Mouse (Mus musculus) neural tube, embryonic 12.5 days (tissue): Measurements from ENCODE around the gene Hdac4. TPM values are rescaled to one million over a fixed set of nuclear protein-coding genes. Genes with fewer than 3 reads are reported as not detected.

ENCODE experiments used
- ATAC-seq: fragments of 200-750 bp; cut with Nextera tagmentation; 2 replicates; pipeline ENCODE4 v1.8.0; 2017; ENCODE audit warnings: low read depth, mild to moderate bottlenecking, moderate TSS enrichment, moderate library complexity; ENCODE audit not compliant: low FRiP score
- H3K27ac ChIP-seq: fragments of 300-500 bp; sonication (generic); 2 replicates; pipeline ENCODE4 v1.5.1; 2016
- H3K27me3 ChIP-seq: fragments of 300-500 bp; sonication (generic); replicated peaks from 2 replicates; pipeline ENCODE4 v1.6.1; 2016; ENCODE audit warnings: mild to moderate bottlenecking
- H3K36me3 ChIP-seq: fragments of 300-500 bp; sonication (generic); 2 replicates; pipeline ENCODE4 v1.6.1; 2016; ENCODE audit warnings: mild to moderate bottlenecking
- H3K4me1 ChIP-seq: fragments of 300-500 bp; sonication (generic); 2 replicates; pipeline ENCODE4 v1.6.1; 2016
- H3K4me2 ChIP-seq: fragments of 300-500 bp; sonication (generic); replicated peaks from 2 replicates; pipeline ENCODE4 v1.6.1; 2016; ENCODE audit warnings: mild to moderate bottlenecking
- H3K4me3 ChIP-seq: fragments of 300-500 bp; sonication (generic); 2 replicates; pipeline ENCODE4 v1.5.1; 2016
- H3K9ac ChIP-seq: fragments of 300-500 bp; sonication (generic); 2 replicates; pipeline ENCODE4 v1.6.1; 2016; ENCODE audit warnings: mild to moderate bottlenecking
- H3K9me3 ChIP-seq: fragments of 300-500 bp; sonication (generic); 2 replicates; pipeline ENCODE4 v1.6.1; 2016; ENCODE audit warnings: mild to moderate bottlenecking
- WGBS: fragments of 180-500 bp; shearing (Covaris S2); methylation state at CpG from one replicate; pipeline ENCODE4 v1.1.7; 2016; 5-methylcytosine and 5-hydroxymethylcytosine counted together
- polyA plus RNA-seq: library from polyadenylated mRNA; unstranded; fragments of >200 nt; fragmentation: Nextera tagmentation; extraction: Ambion mirVana; gene quantifications from 2 replicates; pipeline ENCODE4 v1.2.1, GENCODE M21; 2016

The Hdac4 gene
- polyA plus RNA-seq, 1 experiment from 2014 or later: 26.6 TPM

- no peaks in the 10 kb centered on the region for H3K36me3 ChIP-seq
- no peak overlapping the region for H3K27ac ChIP-seq
- whole genome bisulfite sequencing: 79% methylated on average over 1 of the region's 1 CpGs
- no peak for ATAC-seq
- no peak overlapping the region for H3K4me2 ChIP-seq
- H3K4me3 ChIP-seq: no peak overlapping the region
- peaks cover 6% of the 10 kb centered on the region; the same call in 1 of the 2 replicates for H3K4me1 ChIP-seq
- H3K27me3 ChIP-seq: no peaks in the 10 kb centered on the region
- no peak overlapping the region for H3K9ac ChIP-seq
- no peaks in the 10 kb centered on the region for H3K9me3 ChIP-seq
Measured at GRCm38 (mm10) chr1:92045671-92046070, 149.8 kb downstream of the Hdac4 start.

- Histone ChIP-seq H3K4me2 (no peak overlapping the region), H3K36me3 (no peaks in the 10 kb centered on the region), H3K9ac (no peak overlapping the region), H3K4me1 (peaks cover 4% of the 10 kb centered on the region; the same call in 1 of the 2 replicates), H3K4me3 (no peak overlapping the region), H3K27ac (no peak overlapping the region), H3K9me3 (no peaks in the 10 kb centered on the region), H3K27me3 (no peaks in the 10 kb centered on the region)
- ATAC-seq: no peak
- whole genome bisulfite sequencing: 91% methylated on average over 3 of the region's 3 CpGs
Measured at GRCm38 (mm10) chr1:92044868-92045267, 150.6 kb downstream of the Hdac4 start.

GRCm38 (mm10) chr1:92043989-92044388 lies 151.5 kb downstream of the Hdac4 start:
- no peak for ATAC-seq
- no peaks in the 10 kb centered on the region for H3K27me3 ChIP-seq
- no peaks in the 10 kb centered on the region for H3K36me3 ChIP-seq

GRCm38 (mm10) chr1:92042126-92042525 lies 153.4 kb downstream of the Hdac4 start:
- Histone ChIP-seq H3K9ac (no peak overlapping the region), H3K4me1 (peaks cover 4% of the 10 kb centered on the region; the same call in 1 of the 2 replicates), H3K27me3 (no peaks in the 10 kb centered on the region), H3K4me2 (no peak overlapping the region), H3K4me3 (no peak overlapping the region), H3K36me3 (no peaks in the 10 kb centered on the region), H3K9me3 (no peaks in the 10 kb centered on the region), H3K27ac (no peak overlapping the region)
- no peak for ATAC-seq
- WGBS: 34% methylated on average over 3 of the region's 3 CpGs

More at GRCm38 (mm10) chr1:92043989-92044388, 151.5 kb downstream of the Hdac4 start:
- Histone ChIP-seq H3K4me1 (peaks cover 4% of the 10 kb centered on the region; the same call in 1 of the 2 replicates), H3K27ac (no peak overlapping the region), H3K4me2 (no peak overlapping the region), H3K4me3 (no peak overlapping the region), H3K9me3 (no peaks in the 10 kb centered on the region), H3K9ac (no peak overlapping the region)

GRCm38 (mm10) chr1:92041290-92041689 lies 154.2 kb downstream of the Hdac4 start:
- ATAC-seq: no peak
- no peak overlapping the region for H3K9ac ChIP-seq

GRCm38 (mm10) chr1:92038714-92039113 lies 156.8 kb downstream of the Hdac4 start:
- Histone ChIP-seq H3K36me3 (peaks cover 3% of the 10 kb centered on the region; the same call in 1 of the 2 replicates), H3K4me1 (peaks cover 11% of the 10 kb centered on the region), H3K9me3 (no peaks in the 10 kb centered on the region), H3K9ac (no peak overlapping the region), H3K4me2 (no peak overlapping the region), H3K27ac (no peak overlapping the region), H3K27me3 (no peaks in the 10 kb centered on the region), H3K4me3 (no peak overlapping the region)
- ATAC-seq: no peak
- 75% methylated on average over 1 of the region's 1 CpGs for WGBS

More at GRCm38 (mm10) chr1:92041290-92041689, 154.2 kb downstream of the Hdac4 start:
- Histone ChIP-seq H3K9me3 (no peaks in the 10 kb centered on the region), H3K36me3 (no peaks in the 10 kb centered on the region), H3K27ac (no peak overlapping the region), H3K4me3 (no peak overlapping the region), H3K4me1 (peaks cover 4% of the 10 kb centered on the region; the same call in 1 of the 2 replicates), H3K27me3 (no peaks in the 10 kb centered on the region), H3K4me2 (no peak overlapping the region)
- 33% methylated on average over 3 of the region's 3 CpGs for WGBS

GRCm38 (mm10) chr1:92037039-92037438 lies 158.5 kb downstream of the Hdac4 start:
- no peak for ATAC-seq
- Histone ChIP-seq H3K9ac (no peak overlapping the region), H3K27me3 (no peaks in the 10 kb centered on the region), H3K4me1 (peaks cover 7% of the 10 kb centered on the region), H3K9me3 (no peaks in the 10 kb centered on the region), H3K4me2 (no peak overlapping the region), H3K27ac (no peak overlapping the region), H3K4me3 (no peak overlapping the region), H3K36me3 (peaks cover 3% of the 10 kb centered on the region; the same call in 1 of the 2 replicates)
- 94% methylated on average over 7 of the region's 7 CpGs for WGBS

- peaks cover 3% of the 10 kb centered on the region; the same call in 1 of the 2 replicates for H3K36me3 ChIP-seq
- no peak overlapping the region for H3K27ac ChIP-seq
- no peaks in the 10 kb centered on the region for H3K9me3 ChIP-seq
- ATAC-seq: no peak
- H3K4me3 ChIP-seq: no peak overlapping the region
- H3K9ac ChIP-seq: no peak overlapping the region
- H3K4me1 ChIP-seq: peaks cover 7% of the 10 kb centered on the region
- H3K27me3 ChIP-seq: no peaks in the 10 kb centered on the region
- H3K4me2 ChIP-seq: no peak overlapping the region
- WGBS: 56% methylated on average over 6 of the region's 6 CpGs
Measured at GRCm38 (mm10) chr1:92035770-92036169, 159.7 kb downstream of the Hdac4 start.

- Histone ChIP-seq H3K9ac (no peak overlapping the region), H3K27me3 (no peaks in the 10 kb centered on the region), H3K4me2 (no peak overlapping the region), H3K27ac (no peak overlapping the region), H3K4me1 (peaks cover 7% of the 10 kb centered on the region), H3K4me3 (no peak overlapping the region), H3K36me3 (peaks cover 12% of the 10 kb centered on the region; the same call in 1 of the 2 replicates), H3K9me3 (no peaks in the 10 kb centered on the region)
- ATAC-seq: no peak
- 86% methylated on average over 3 of the region's 3 CpGs for WGBS
Measured at GRCm38 (mm10) chr1:92034247-92034646, 161.3 kb downstream of the Hdac4 start.

GRCm38 (mm10) chr1:92033463-92033862 lies 162.0 kb downstream of the Hdac4 start:
- Histone ChIP-seq H3K4me1 (peaks cover 7% of the 10 kb centered on the region), H3K27me3 (no peaks in the 10 kb centered on the region), H3K4me2 (no peak overlapping the region), H3K9ac (no peak overlapping the region), H3K9me3 (no peaks in the 10 kb centered on the region), H3K36me3 (peaks cover 16% of the 10 kb centered on the region; the same call in 1 of the 2 replicates), H3K27ac (no peak overlapping the region), H3K4me3 (no peak overlapping the region)
- 95% methylated on average over 7 of the region's 7 CpGs for WGBS
- ATAC-seq: no peak

- Histone ChIP-seq H3K9me3 (no peaks in the 10 kb centered on the region), H3K27me3 (no peaks in the 10 kb centered on the region), H3K4me2 (no peak overlapping the region), H3K4me3 (no peak overlapping the region), H3K36me3 (peaks cover 27% of the 10 kb centered on the region), H3K4me1 (no peaks in the 10 kb centered on the region), H3K9ac (no peak overlapping the region), H3K27ac (no peak overlapping the region)
- no peak for ATAC-seq
- 85% methylated on average over 6 of the region's 6 CpGs for WGBS
Measured at GRCm38 (mm10) chr1:92030541-92030940, 165.0 kb downstream of the Hdac4 start.

- WGBS: 91% methylated on average over 2 of the region's 2 CpGs
Measured at GRCm38 (mm10) chr1:92028158-92028557, 167.3 kb downstream of the Hdac4 start.

GRCm38 (mm10) chr1:92026351-92026750 lies 169.1 kb downstream of the Hdac4 start:
- Histone ChIP-seq H3K9me3 (no peaks in the 10 kb centered on the region), H3K4me2 (no peak overlapping the region), H3K27me3 (no peaks in the 10 kb centered on the region), H3K36me3 (peaks cover 24% of the 10 kb centered on the region), H3K27ac (no peak overlapping the region), H3K4me3 (no peak overlapping the region), H3K9ac (no peak overlapping the region), H3K4me1 (no peaks in the 10 kb centered on the region)
- ATAC-seq: no peak
- 92% methylated on average over 3 of the region's 3 CpGs for WGBS

More at GRCm38 (mm10) chr1:92028158-92028557, 167.3 kb downstream of the Hdac4 start:
- Histone ChIP-seq H3K4me3 (no peak overlapping the region), H3K4me1 (no peaks in the 10 kb centered on the region), H3K4me2 (no peak overlapping the region), H3K27me3 (no peaks in the 10 kb centered on the region), H3K36me3 (peaks cover 24% of the 10 kb centered on the region), H3K9me3 (no peaks in the 10 kb centered on the region), H3K27ac (no peak overlapping the region), H3K9ac (no peak overlapping the region)
- ATAC-seq: no peak
